Mouse (Mus musculus) heart, postnatal 0 days (tissue): Measurements from ENCODE around the gene Tcte2.

Experiments used
- CTCF ChIP-seq: IDR thresholded peaks from 2 replicates; pipeline ENCODE4 v1.5.1; 2016; ENCODE audit warnings: antibody characterized with exemption, control low read depth, low read depth
- EP300 ChIP-seq: IDR thresholded peaks from 2 replicates; pipeline ENCODE4 v1.6.1; 2016; ENCODE audit warnings: antibody characterized with exemption, low read depth

DNA sequence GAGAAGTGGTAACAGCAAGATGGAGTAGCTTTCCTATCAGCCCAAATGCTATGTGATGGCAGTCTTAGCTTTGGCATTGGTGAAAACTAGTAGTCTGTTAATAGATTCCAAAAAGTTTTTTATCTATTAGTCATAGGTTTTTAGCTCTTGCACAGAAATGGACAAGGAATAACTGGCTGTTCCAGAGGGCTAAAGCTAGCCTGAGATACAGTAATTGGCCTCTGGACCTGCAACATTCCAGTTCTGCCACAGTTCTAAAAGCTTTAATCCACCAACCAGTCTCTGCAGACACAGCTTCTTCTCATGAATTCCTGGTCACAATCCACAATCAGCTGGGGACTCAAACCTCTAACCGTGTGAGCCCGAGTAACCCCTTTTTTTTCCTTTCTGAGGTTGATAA is 64.0 kb downstream of the Tcte2 start:
- no peak for TF ChIP-seq EP300
- no peak for TF ChIP-seq CTCF
